Mouse (Mus musculus): ENCODE data around the gene Fhit. TPM values are rescaled to one million over a fixed set of nuclear protein-coding genes. Genes with fewer than 3 reads are reported as not detected.
A peak's percentile ranks its signal among the peaks of the same experiment; 100 is the strongest.

Fhit gene
- polyA plus RNA-seq, 1 experiment from 2014 or later, result 7.8 TPM

- no peak overlapping the region for H3K9ac ChIP-seq (replicated peaks)
- no peaks in the 10 kb centered on the region for H3K27me3 ChIP-seq
- no peak overlapping the region for H3K4me2 ChIP-seq (replicated peaks)
- H3K9me3 ChIP-seq, result no peaks in the 10 kb centered on the region
- no peak overlapping the region for H3K4me3 ChIP-seq (replicated peaks)
- no peak for ATAC-seq
- no peak overlapping the region for H3K27ac ChIP-seq
- no peaks in the 10 kb centered on the region for H3K36me3 ChIP-seq
- 78% methylated on average over 2 of the region's 2 CpGs for WGBS
- H3K4me1 ChIP-seq (replicated peaks), result no peaks in the 10 kb centered on the region
Measured at GRCm38 (mm10) chr14:10534862-10535261, 627.0 kb downstream of the Fhit start.

- no peak; the same call in 1 of the 2 replicates for ATAC-seq
- no peaks in the 10 kb centered on the region for H3K4me1 ChIP-seq (replicated peaks)
- no peaks in the 10 kb centered on the region for H3K36me3 ChIP-seq
- no peak overlapping the region for H3K27ac ChIP-seq
- H3K4me2 ChIP-seq (replicated peaks), result no peak overlapping the region
- H3K9ac ChIP-seq (replicated peaks), result no peak overlapping the region
- no peaks in the 10 kb centered on the region for H3K9me3 ChIP-seq
- no peaks in the 10 kb centered on the region for H3K27me3 ChIP-seq
- no peak overlapping the region for H3K4me3 ChIP-seq (replicated peaks)
- WGBS, result 82% methylated on average over 8 of the region's 8 CpGs
Measured at GRCm38 (mm10) chr14:10531748-10532500, 629.9 kb downstream of the Fhit start.

DNA sequence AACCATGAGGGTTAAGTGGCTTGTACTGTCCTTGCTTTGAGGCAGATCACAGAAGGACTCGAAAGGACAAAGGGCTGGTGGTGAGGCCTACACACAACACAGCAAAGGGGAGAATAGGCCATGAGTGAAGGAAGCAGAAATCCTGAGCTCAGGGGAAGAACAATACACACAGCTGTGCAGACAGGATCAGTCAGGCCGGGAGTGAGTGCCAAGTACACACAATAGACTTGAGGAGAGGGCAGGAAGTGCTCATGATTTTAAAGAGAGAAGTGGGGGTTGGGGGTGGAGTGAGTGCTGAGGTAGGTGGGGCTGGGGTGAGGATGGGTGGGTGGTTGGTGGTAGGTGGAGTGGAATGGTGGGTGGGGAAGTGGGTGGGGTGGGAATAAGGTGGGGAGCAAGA lies 635.0 kb downstream of the Fhit start:
- Histone ChIP-seq H3K36me3 (no peaks in the 10 kb centered on the region), H3K27me3 (no peaks in the 10 kb centered on the region), H3K4me1 (replicated peaks) (0 out of 2 replicates have a peak, but pooled peaks cover 4% of the 10 kb centered on the region), H3K4me3 (replicated peaks) (no peak overlapping the region), H3K27ac (no peak overlapping the region), H3K9ac (replicated peaks) (no peak overlapping the region), H3K9me3 (no peaks in the 10 kb centered on the region), H3K4me2 (replicated peaks) (no peak overlapping the region)
- WGBS, result 7% methylated on average over 2 of the region's 2 CpGs
- ATAC-seq, result peak; percentile 58; the same call in 1 of the 2 replicates

- Histone ChIP-seq H3K27me3 (no peaks in the 10 kb centered on the region), H3K4me3 (replicated peaks) (no peak overlapping the region), H3K4me2 (replicated peaks) (no peak overlapping the region), H3K4me1 (replicated peaks) (0 out of 2 replicates have a peak, but pooled peaks cover 4% of the 10 kb centered on the region), H3K9me3 (no peaks in the 10 kb centered on the region), H3K27ac (no peak overlapping the region), H3K36me3 (no peaks in the 10 kb centered on the region), H3K9ac (replicated peaks) (no peak overlapping the region)
- WGBS, result 89% methylated on average over 4 of the region's 4 CpGs
- no peak for ATAC-seq
Measured at GRCm38 (mm10) chr14:10525786-10526185, 636.0 kb downstream of the Fhit start.

- Histone ChIP-seq H3K9ac (replicated peaks) (no peak overlapping the region), H3K36me3 (no peaks in the 10 kb centered on the region), H3K27me3 (no peaks in the 10 kb centered on the region), H3K4me2 (replicated peaks) (no peak overlapping the region), H3K4me3 (replicated peaks) (no peak overlapping the region), H3K4me1 (replicated peaks) (no peaks in the 10 kb centered on the region), H3K27ac (no peak overlapping the region), H3K9me3 (no peaks in the 10 kb centered on the region)
- no peak for ATAC-seq
Measured at GRCm38 (mm10) chr14:10514026-10514425, 647.8 kb downstream of the Fhit start.

- no peaks in the 10 kb centered on the region for H3K27me3 ChIP-seq
- H3K4me2 ChIP-seq (replicated peaks), result no peak overlapping the region
- no peak overlapping the region for H3K4me3 ChIP-seq (replicated peaks)
- no peak overlapping the region for H3K9ac ChIP-seq (replicated peaks)
- no peak overlapping the region for H3K27ac ChIP-seq
- no peak for ATAC-seq
- 0 out of 2 replicates have a peak, but pooled peaks cover 4% of the 10 kb centered on the region for H3K4me1 ChIP-seq (replicated peaks)
- H3K9me3 ChIP-seq, result no peaks in the 10 kb centered on the region
- no peaks in the 10 kb centered on the region for H3K36me3 ChIP-seq
Measured at GRCm38 (mm10) chr14:10509252-10509651, 652.6 kb downstream of the Fhit start.

GRCm38 (mm10) chr14:10507560-10507959 lies 654.3 kb downstream of the Fhit start:
- Histone ChIP-seq H3K4me1 (replicated peaks) (0 out of 2 replicates have a peak, but pooled peaks cover 4% of the 10 kb centered on the region), H3K9me3 (no peaks in the 10 kb centered on the region), H3K4me2 (replicated peaks) (no peak overlapping the region), H3K27ac (no peak overlapping the region), H3K9ac (replicated peaks) (no peak overlapping the region), H3K27me3 (no peaks in the 10 kb centered on the region), H3K36me3 (no peaks in the 10 kb centered on the region), H3K4me3 (replicated peaks) (no peak overlapping the region)
- 47% methylated on average over 1 of the region's 1 CpGs for WGBS
- ATAC-seq, result no peak

DNA sequence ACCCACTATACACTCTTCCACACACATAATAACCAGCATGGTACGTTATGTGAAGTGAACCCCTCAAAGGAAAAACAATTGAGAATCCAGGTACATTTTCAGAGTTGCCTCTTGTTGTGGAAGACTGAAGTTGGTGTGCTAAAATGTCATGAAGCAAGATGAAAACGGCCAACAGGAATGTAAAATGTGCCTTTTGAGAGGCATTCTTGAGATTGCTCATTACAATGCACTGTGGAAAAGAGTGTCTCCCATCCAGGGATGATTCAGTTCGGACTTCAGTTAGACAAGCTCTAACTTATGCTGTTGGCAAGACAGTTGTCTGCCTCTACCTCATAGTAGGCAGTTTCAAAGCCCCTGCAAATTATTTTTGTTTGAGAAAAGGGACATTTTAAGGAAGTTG lies 676.0 kb downstream of the Fhit start:
- Histone ChIP-seq H3K4me1 (replicated peaks) (no peaks in the 10 kb centered on the region), H3K27me3 (no peaks in the 10 kb centered on the region), H3K27ac (no peak overlapping the region), H3K4me3 (replicated peaks) (no peak overlapping the region), H3K36me3 (no peaks in the 10 kb centered on the region), H3K9me3 (no peaks in the 10 kb centered on the region), H3K4me2 (replicated peaks) (no peak overlapping the region), H3K9ac (replicated peaks) (no peak overlapping the region)
- ATAC-seq, result no peak
- 80% methylated on average over 3 of the region's 3 CpGs for WGBS

DNA sequence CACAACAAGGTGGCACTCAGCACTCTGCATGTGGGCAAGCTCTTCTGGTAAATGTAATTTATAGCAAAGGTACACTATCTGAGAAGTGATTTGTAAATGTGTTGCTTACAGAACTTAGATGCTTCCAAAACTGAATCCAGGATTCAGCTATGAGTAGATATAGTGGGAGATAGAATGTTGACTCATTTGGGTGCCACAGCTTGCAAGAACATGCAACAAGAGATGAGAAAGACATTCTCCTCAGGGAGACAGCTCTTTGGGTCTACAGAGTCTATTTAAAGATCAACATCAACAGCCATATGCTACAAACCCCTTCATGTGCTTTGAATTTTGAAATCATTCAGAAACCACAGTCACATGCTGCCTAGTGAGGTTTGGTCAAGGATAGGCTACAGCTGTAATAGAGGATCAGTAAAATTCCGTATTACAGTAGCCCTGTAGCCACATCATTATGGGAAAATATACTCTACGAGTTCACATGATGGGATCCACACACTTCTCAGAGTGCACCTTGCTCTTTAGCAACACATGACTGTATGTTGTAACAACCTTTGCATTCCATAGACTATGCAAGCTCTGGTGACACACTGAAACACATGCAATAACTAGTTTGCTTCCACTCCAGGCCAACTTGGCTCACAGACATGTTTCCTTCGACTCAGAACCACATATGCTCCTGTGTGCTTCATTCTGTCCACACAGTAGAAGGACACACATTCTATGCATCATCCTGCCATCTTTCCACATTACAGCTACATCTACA lies 678.8 kb downstream of the Fhit start:
- 89% methylated on average over 3 of the region's 3 CpGs for WGBS

DNA sequence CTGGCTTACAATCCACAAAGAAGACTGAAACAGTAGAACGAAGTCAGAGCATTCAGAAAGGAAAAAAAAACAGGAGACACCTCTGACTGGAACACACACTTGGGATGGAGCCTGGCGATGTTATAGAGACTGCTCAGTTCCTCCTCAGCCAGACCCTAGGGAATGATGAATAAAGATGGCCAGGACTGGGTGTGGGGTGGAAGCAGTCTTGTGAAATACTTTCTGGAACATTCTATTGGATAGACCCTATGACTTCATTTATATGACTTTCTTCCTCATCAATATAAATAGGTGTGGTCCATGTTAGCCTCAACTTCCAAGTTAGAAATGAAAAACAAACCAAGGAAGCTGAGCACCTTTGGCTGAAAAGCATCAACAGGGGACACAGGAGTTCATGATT lies 680.5 kb downstream of the Fhit start:
- no peak for ATAC-seq
- no peaks in the 10 kb centered on the region for H3K27me3 ChIP-seq
- no peaks in the 10 kb centered on the region for H3K4me1 ChIP-seq (replicated peaks)
- H3K27ac ChIP-seq, result no peak overlapping the region
- no peak overlapping the region for H3K9ac ChIP-seq (replicated peaks)
- H3K4me2 ChIP-seq (replicated peaks), result no peak overlapping the region
- no peak overlapping the region for H3K4me3 ChIP-seq (replicated peaks)
- H3K36me3 ChIP-seq, result no peaks in the 10 kb centered on the region
- no peaks in the 10 kb centered on the region for H3K9me3 ChIP-seq
- WGBS, result 67% methylated on average over 2 of the region's 2 CpGs

More for the DNA sequence above, 678.8 kb downstream of the Fhit start:
- no peak for ATAC-seq
- Histone ChIP-seq H3K9ac (replicated peaks) (no peak overlapping the region), H3K4me3 (replicated peaks) (no peak overlapping the region), H3K27me3 (no peaks in the 10 kb centered on the region), H3K4me2 (replicated peaks) (no peak overlapping the region), H3K27ac (no peak overlapping the region), H3K4me1 (replicated peaks) (no peaks in the 10 kb centered on the region), H3K9me3 (no peaks in the 10 kb centered on the region), H3K36me3 (no peaks in the 10 kb centered on the region)

DNA sequence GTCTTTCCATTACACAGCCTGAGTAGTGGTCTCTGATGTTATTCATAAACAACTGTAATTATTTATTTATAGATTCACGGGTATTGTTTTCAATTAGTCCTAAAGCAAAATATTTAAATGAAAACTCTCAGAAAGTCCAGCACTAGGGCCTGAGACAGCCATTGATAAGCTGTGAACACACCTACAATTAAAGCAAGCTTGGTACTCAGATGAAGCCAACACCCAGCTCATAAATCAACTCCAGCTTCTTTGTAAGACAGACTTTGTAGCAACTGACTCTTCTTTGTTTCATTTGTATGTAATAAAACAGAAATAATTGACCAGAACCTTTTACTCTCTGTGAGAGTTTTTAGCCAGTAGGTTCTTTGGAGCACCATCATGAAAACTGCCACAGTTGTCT lies 681.2 kb downstream of the Fhit start:
- Histone ChIP-seq H3K9ac (replicated peaks) (no peak overlapping the region), H3K4me3 (replicated peaks) (no peak overlapping the region), H3K27ac (no peak overlapping the region), H3K4me2 (replicated peaks) (no peak overlapping the region), H3K36me3 (no peaks in the 10 kb centered on the region), H3K27me3 (no peaks in the 10 kb centered on the region), H3K9me3 (no peaks in the 10 kb centered on the region), H3K4me1 (replicated peaks) (no peaks in the 10 kb centered on the region)
- ATAC-seq, result no peak
- 90% methylated on average over 1 of the region's 1 CpGs for WGBS

- Histone ChIP-seq H3K4me1 (replicated peaks) (peaks cover 10% of the 10 kb centered on the region), H3K27me3 (no peaks in the 10 kb centered on the region), H3K9me3 (no peaks in the 10 kb centered on the region), H3K4me3 (replicated peaks) (peak overlapping the region; percentile 28), H3K36me3 (no peaks in the 10 kb centered on the region), H3K4me2 (replicated peaks) (peak overlapping the region; percentile 47), H3K9ac (replicated peaks) (peak overlapping the region; percentile 23; the same call in 1 of the 2 replicates), H3K27ac (no peak overlapping the region)
- WGBS, result 12% methylated on average over 14 of the region's 14 CpGs
- ATAC-seq, result peak; percentile 85
Measured at GRCm38 (mm10) chr14:10453001-10453861, 708.6 kb downstream of the Fhit start.

Measured in midbrain, embryonic 13.5 days (tissue).